Mouse (Mus musculus): Measurements from ENCODE around the gene Ltbp3. TPM values are rescaled to one million over a fixed set of nuclear protein-coding genes. Genes with fewer than 3 reads are reported as not detected.

The Ltbp3 gene
- total and polyA plus RNA-seq, 3 experiments, result 0.51 TPM; not detected in 2

DNA sequence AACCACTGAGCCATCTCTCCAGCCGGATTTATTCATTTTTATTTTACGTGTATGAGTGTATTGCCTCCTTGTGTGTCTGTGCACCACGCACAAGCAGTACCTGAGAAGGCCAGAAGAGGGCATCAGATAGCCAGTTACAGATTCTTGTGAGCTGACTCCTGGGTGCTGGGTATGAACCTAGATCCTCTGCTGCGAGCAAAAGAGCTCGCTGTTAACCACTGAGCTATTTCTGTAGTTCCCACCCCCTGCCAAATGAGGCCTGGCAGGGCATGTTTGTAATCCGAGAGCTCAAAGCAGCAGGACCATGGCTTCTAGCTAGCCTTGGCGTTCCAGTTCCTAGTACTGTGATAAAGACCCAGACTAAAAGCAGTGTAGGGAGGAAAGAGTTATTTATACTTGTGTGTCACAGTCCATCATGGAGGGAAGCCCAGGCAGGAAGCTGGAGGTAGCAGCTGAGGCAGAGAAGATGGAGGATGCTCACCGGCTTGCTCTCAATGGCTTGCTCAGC, 46.5 kb downstream of the Ltbp3 start:
- Histone ChIP-seq H3K4me3 (replicated peaks in 1 of 3; ENCODE audit: low read depth in 2 of 3, low read length in 2 of 3, poor library complexity in 1 of 3) (no peak overlapping the region), H3K9me3 (replicated peaks; ENCODE audit: low read length) (no peaks in the 10 kb centered on the region), H3K9ac (ENCODE audit: insufficient read depth, low read depth) (peak overlapping the region; percentile 37), H3K4me1 (ENCODE audit: control insufficient read depth in 1 of 2, insufficient read depth in 2 of 2) (peaks cover 6 to 32% of the 10 kb centered on the region in 2 experiments; a peak in 3 of 4 replicates), H3K27me3 (replicated peaks) (no peaks in the 10 kb centered on the region), H3K27ac (ENCODE audit: insufficient read depth, low read depth) (peak overlapping the region; percentile 91), H3K36me3 (replicated peaks in 1 of 2; ENCODE audit: control insufficient read depth in 1 of 2, insufficient read depth in 1 of 2, low read length in 1 of 2) (no peaks in the 10 kb centered on the region), H3K79me2 (replicated peaks; ENCODE audit: control insufficient read depth, extremely low read depth, insufficient read depth, poor library complexity, severe bottlenecking) (no peaks in the 10 kb centered on the region), H3K4me2 (ENCODE audit: insufficient read depth, low read depth, poor library complexity, severe bottlenecking) (peak overlapping the region; percentile 59)
- TF ChIP-seq RCOR1 (conservative IDR thresholded peaks at IDR 0.05; ENCODE audit: low read depth, low read length) (no peak; the same call in 1 of the 2 replicates), BHLHE40 (IDR thresholded peaks at IDR 0.05; ENCODE audit: low read depth, low read length) (no peak), TCF12 (IDR thresholded peaks at IDR 0.05; ENCODE audit: low read depth, low read length) (peak; percentile 54; the same call in 1 of the 2 replicates), EP300 (IDR thresholded peaks at IDR 0.05; ENCODE audit: low read length) (no peak; the same call in 1 of the 2 replicates), IRF4 (IDR thresholded peaks at IDR 0.05; ENCODE audit: low read depth, low read length) (peak; percentile 90), CHD2 (IDR thresholded peaks at IDR 0.05; ENCODE audit: low read length) (0 out of 2 replicates have a peak, but pooled peaks have one; percentile 0), MXI1 (IDR thresholded peaks at IDR 0.05; ENCODE audit: low read depth, low read length) (peak; percentile 59; the same call in 1 of the 2 replicates), POLR2A (IDR thresholded peaks at IDR 0.05; ENCODE audit: low read depth, low read length) (peak; percentile 63), SIN3A (IDR thresholded peaks at IDR 0.05; ENCODE audit: low read length) (peak; percentile 86; the same call in 1 of the 2 replicates), UBTF (IDR thresholded peaks at IDR 0.05; ENCODE audit: low read depth, low read length) (no peak), JUN (IDR thresholded peaks at IDR 0.05; ENCODE audit: insufficient read depth, low read depth, low read length) (0 out of 2 replicates have a peak, but pooled peaks have one; percentile 36), USF1 (IDR thresholded peaks at IDR 0.05; ENCODE audit: low read depth, low read length) (no peak), CHD1 (IDR thresholded peaks at IDR 0.05; ENCODE audit: low read depth, low read length) (no peak), ZNF384 (IDR thresholded peaks at IDR 0.05; ENCODE audit: low read depth, low read length) (no peak), ZKSCAN1 (IDR thresholded peaks at IDR 0.05; ENCODE audit: borderline replicate concordance, low read depth, low read length) (no peak), GABPA (IDR thresholded peaks at IDR 0.05; ENCODE audit: insufficient replicate concordance, low read depth, low read length) (no peak), USF2 (conservative IDR thresholded peaks at IDR 0.05; ENCODE audit: low read depth, low read length) (no peak), MAZ (IDR thresholded peaks at IDR 0.05; ENCODE audit: low read depth, low read length) (no peak), ZMIZ1 (IDR thresholded peaks at IDR 0.05; ENCODE audit: low read depth, low read length) (no peak), ELF1 (IDR thresholded peaks at IDR 0.05; ENCODE audit: low read depth, low read length) (0 out of 2 replicates have a peak, but pooled peaks have one; percentile 23), CTCF (conservative IDR thresholded peaks at IDR 0.05 in 1 of 2, IDR thresholded peaks at IDR 0.05 in 1 of 2; ENCODE audit: low read depth in 2 of 2, low read length in 2 of 2) (peak; percentile 81 to 87), KAT2A (IDR thresholded peaks at IDR 0.05; ENCODE audit: insufficient replicate concordance, low read length) (no peak), SMC3 (IDR thresholded peaks at IDR 0.05; ENCODE audit: low read depth, low read length) (peak; percentile 77), ZC3H11A (IDR thresholded peaks at IDR 0.05; ENCODE audit: low read depth, low read length) (peak; percentile 54), TBP (conservative IDR thresholded peaks at IDR 0.05; ENCODE audit: low read depth, low read length) (peak; percentile 43; the same call in 1 of the 2 replicates), POLR2AphosphoS2 (IDR thresholded peaks at IDR 0.05; ENCODE audit: low read depth, low read length) (no peak), MEF2A (IDR thresholded peaks at IDR 0.05; ENCODE audit: borderline replicate concordance, low read depth, low read length) (peak; percentile 97), PAX5 (IDR thresholded peaks at IDR 0.05; ENCODE audit: low read length) (no peak), MAX (IDR thresholded peaks at IDR 0.05; ENCODE audit: low read length) (no peak), RAD21 (IDR thresholded peaks at IDR 0.05; ENCODE audit: low read depth, low read length) (peak; percentile 83), NRF1 (IDR thresholded peaks at IDR 0.05; ENCODE audit: low read depth, low read length) (no peak), E2F4 (IDR thresholded peaks at IDR 0.05; ENCODE audit: insufficient replicate concordance, low read depth, low read length) (0 out of 2 replicates have a peak, but pooled peaks have one; percentile 14), MAFK (IDR thresholded peaks at IDR 0.05; ENCODE audit: insufficient replicate concordance, low read length) (no peak), JUND (conservative IDR thresholded peaks at IDR 0.05; ENCODE audit: low read depth, low read length) (peak; percentile 48), MYC (IDR thresholded peaks at IDR 0.05; ENCODE audit: low read depth, low read length) (peak; percentile 53; the same call in 1 of the 2 replicates), NELFE (IDR thresholded peaks at IDR 0.05; ENCODE audit: low read depth, low read length) (no peak), ETS1 (conservative IDR thresholded peaks at IDR 0.05; ENCODE audit: low read depth, low read length) (peak; percentile 37), HCFC1 (IDR thresholded peaks at IDR 0.05; ENCODE audit: low read depth, low read length) (no peak; the same call in 1 of the 2 replicates)
- peak; percentile 96 for DNase-seq (ENCODE audit: extremely low read depth)
- dilution Hi-C loops (cut with MboI; ENCODE audit: extremely low pct_ligation_motif_present, extremely low pct_unique_long_range_greater_than_20kb, low sequenced_read_pairs) (no loop called here), in situ Hi-C loops (cut with MboI; ENCODE audit: low pct_ligation_motif_present, low pct_unique_long_range_greater_than_20kb, low sequenced_read_pairs) (loop anchor here (5.0 kb wide), 1 partner anchor 90 kb away; the partner anchor contains the start of genes Frmd8 and Slc25a45)

All from CH12.LX (cell line).